Mouse (Mus musculus) stomach, embryonic 16.5 days (tissue): Measurements from ENCODE around the gene Rnf180. TPM values are rescaled to one million over a fixed set of nuclear protein-coding genes. Genes with fewer than 3 reads are reported as not detected.

Experiments used
- ATAC-seq: fragments of 200-750 bp; cut with Nextera tagmentation; 2 replicates; pipeline ENCODE4 v1.8.0; 2017; ENCODE audit warnings: moderate number of reproducible peaks, moderate TSS enrichment; ENCODE audit not compliant: insufficient read depth, low FRiP score
- H3K27ac ChIP-seq: fragments of 300-500 bp; sonication (generic); 2 replicates; pipeline ENCODE4 v1.5.1; 2014; ENCODE audit warnings: low read length
- H3K27me3 ChIP-seq: fragments of 300-500 bp; sonication (generic); 2 replicates; pipeline ENCODE4 v1.6.1; 2014; ENCODE audit warnings: low read length, control low read depth, mixed read lengths; ENCODE audit not compliant: control insufficient read depth, insufficient read depth
- H3K36me3 ChIP-seq: fragments of 300-500 bp; sonication (generic); 2 replicates; pipeline ENCODE4 v1.6.1; 2014; ENCODE audit warnings: low read length; ENCODE audit not compliant: control insufficient read depth, insufficient read depth
- H3K4me1 ChIP-seq: fragments of 300-500 bp; sonication (generic); 2 replicates; pipeline ENCODE4 v1.6.1; 2014; ENCODE audit warnings: low read length, control low read depth, mixed read lengths; ENCODE audit not compliant: control insufficient read depth, insufficient read depth
- H3K4me2 ChIP-seq: fragments of 300-500 bp; sonication (generic); 2 replicates; pipeline ENCODE4 v1.6.1; 2014; ENCODE audit warnings: low read depth, low read length, mixed read lengths
- H3K4me3 ChIP-seq: fragments of 300-500 bp; sonication (generic); replicated peaks from 2 replicates; pipeline ENCODE4 v1.5.1; 2014; ENCODE audit warnings: mild to moderate bottlenecking, low read length
- H3K9ac ChIP-seq: fragments of 300-500 bp; sonication (generic); 2 replicates; pipeline ENCODE4 v1.6.1; 2014; ENCODE audit warnings: low read length
- H3K9me3 ChIP-seq: fragments of 300-500 bp; sonication (generic); replicated peaks from 2 replicates; pipeline ENCODE4 v1.6.1; 2016; ENCODE audit warnings: low read length, control low read depth; ENCODE audit not compliant: control insufficient read depth
- WGBS: fragments of 180-500 bp; shearing (Covaris S2); extraction: QIAGEN DNeasy Blood & Tissue Kit; methylation state at CpG from one replicate; pipeline ENCODE4 v1.1.7; 2014; 5-methylcytosine and 5-hydroxymethylcytosine counted together
- polyA plus RNA-seq: library from polyadenylated mRNA; unstranded; fragments of >200 nt; fragmentation: Nextera tagmentation; extraction: Ambion mirVana; gene quantifications from 2 replicates; pipeline ENCODE4 v1.2.1, GENCODE M21; 2015

Rnf180 gene
- polyA plus RNA-seq, 1 experiment from 2014 or later, result 3.7 TPM

- ATAC-seq, result no peak
- Histone ChIP-seq H3K27me3 (no peaks in the 10 kb centered on the region), H3K9me3 (no peaks in the 10 kb centered on the region), H3K36me3 (no peaks in the 10 kb centered on the region), H3K27ac (no peak overlapping the region), H3K4me3 (no peak overlapping the region), H3K9ac (no peak overlapping the region), H3K4me2 (no peak overlapping the region), H3K4me1 (no peaks in the 10 kb centered on the region)
- 65% methylated on average over 4 of the region's 4 CpGs for WGBS
Observed at GRCm38 (mm10) chr13:105300009-105300346, 5.4 kb upstream of the Rnf180 start.

- Histone ChIP-seq H3K27ac (no peak overlapping the region), H3K4me2 (no peak overlapping the region), H3K9ac (no peak overlapping the region), H3K9me3 (no peaks in the 10 kb centered on the region), H3K4me1 (no peaks in the 10 kb centered on the region), H3K4me3 (no peak overlapping the region), H3K36me3 (no peaks in the 10 kb centered on the region), H3K27me3 (no peaks in the 10 kb centered on the region)
- no peak for ATAC-seq
- 44% methylated on average over 4 of the region's 4 CpGs for WGBS
Observed at GRCm38 (mm10) chr13:105299162-105300008, 4.8 kb upstream of the Rnf180 start.

GRCm38 (mm10) chr13:105293781-105294667 lies 591 bp downstream of the Rnf180 start:
- peak overlapping the region; percentile 84 for H3K9ac ChIP-seq
- peak overlapping the region; percentile 98 for H3K4me2 ChIP-seq
- H3K27ac ChIP-seq, result no peak overlapping the region
- peaks cover 4% of the 10 kb centered on the region; the same call in 1 of the 2 replicates for H3K4me1 ChIP-seq
- H3K27me3 ChIP-seq, result no peaks in the 10 kb centered on the region
- under 1% methylated on average over 84 of the region's 91 CpGs for WGBS
- peak; percentile 84 for ATAC-seq
- H3K4me3 ChIP-seq, result peak overlapping the region; percentile 85
- H3K9me3 ChIP-seq, result no peaks in the 10 kb centered on the region
- H3K36me3 ChIP-seq, result no peaks in the 10 kb centered on the region

GRCm38 (mm10) chr13:105291816-105292215 lies 2.8 kb downstream of the Rnf180 start:
- no peaks in the 10 kb centered on the region for H3K36me3 ChIP-seq
- 0 out of 2 replicates have a peak, but pooled peaks have one; percentile 37 for ATAC-seq
- 20% methylated on average over 4 of the region's 4 CpGs for WGBS

GRCm38 (mm10) chr13:105290594-105290993 lies 4.0 kb downstream of the Rnf180 start:
- no peaks in the 10 kb centered on the region for H3K27me3 ChIP-seq
- 84% methylated on average over 2 of the region's 2 CpGs for WGBS
- no peak overlapping the region for H3K27ac ChIP-seq
- ATAC-seq, result no peak
- H3K9ac ChIP-seq, result no peak overlapping the region
- H3K4me1 ChIP-seq, result peaks cover 4% of the 10 kb centered on the region; the same call in 1 of the 2 replicates
- H3K9me3 ChIP-seq, result no peaks in the 10 kb centered on the region
- no peak overlapping the region for H3K4me3 ChIP-seq
- no peak overlapping the region for H3K4me2 ChIP-seq
- H3K36me3 ChIP-seq, result no peaks in the 10 kb centered on the region

More at GRCm38 (mm10) chr13:105291816-105292215, 2.8 kb downstream of the Rnf180 start:
- no peaks in the 10 kb centered on the region for H3K9me3 ChIP-seq
- H3K27me3 ChIP-seq, result no peaks in the 10 kb centered on the region
- H3K4me2 ChIP-seq, result no peak overlapping the region
- H3K27ac ChIP-seq, result no peak overlapping the region
- H3K4me3 ChIP-seq, result no peak overlapping the region
- H3K4me1 ChIP-seq, result peaks cover 4% of the 10 kb centered on the region; the same call in 1 of the 2 replicates
- no peak overlapping the region; the same call in 1 of the 2 replicates for H3K9ac ChIP-seq

GRCm38 (mm10) chr13:105290021-105290420 lies 4.6 kb downstream of the Rnf180 start:
- no peak overlapping the region for H3K9ac ChIP-seq
- H3K36me3 ChIP-seq, result no peaks in the 10 kb centered on the region
- no peak for ATAC-seq
- H3K4me1 ChIP-seq, result peaks cover 4% of the 10 kb centered on the region; the same call in 1 of the 2 replicates
- no peaks in the 10 kb centered on the region for H3K9me3 ChIP-seq
- WGBS, result 80% methylated on average over 5 of the region's 5 CpGs
- H3K27me3 ChIP-seq, result no peaks in the 10 kb centered on the region
- H3K4me2 ChIP-seq, result no peak overlapping the region
- H3K27ac ChIP-seq, result no peak overlapping the region
- no peak overlapping the region for H3K4me3 ChIP-seq

GRCm38 (mm10) chr13:105279397-105280018 lies 15.1 kb downstream of the Rnf180 start:
- Histone ChIP-seq H3K4me2 (no peak overlapping the region), H3K36me3 (no peaks in the 10 kb centered on the region), H3K9ac (no peak overlapping the region), H3K4me3 (no peak overlapping the region), H3K27ac (no peak overlapping the region), H3K4me1 (no peaks in the 10 kb centered on the region), H3K27me3 (no peaks in the 10 kb centered on the region), H3K9me3 (no peaks in the 10 kb centered on the region)
- no peak for ATAC-seq
- 79% methylated on average over 8 of the region's 8 CpGs for WGBS

GRCm38 (mm10) chr13:105270394-105271094 lies 24.1 kb downstream of the Rnf180 start:
- Histone ChIP-seq H3K27ac (no peak overlapping the region), H3K27me3 (no peaks in the 10 kb centered on the region), H3K4me1 (no peaks in the 10 kb centered on the region), H3K4me3 (no peak overlapping the region), H3K9ac (no peak overlapping the region), H3K4me2 (no peak overlapping the region), H3K9me3 (peaks cover 7% of the 10 kb centered on the region), H3K36me3 (no peaks in the 10 kb centered on the region)
- ATAC-seq, result no peak
- 83% methylated on average over 8 of the region's 8 CpGs for WGBS
